Mouse (Mus musculus) thymus, postnatal 0 days (tissue): ENCODE data around the gene Galntl6. TPM values are rescaled to one million over a fixed set of nuclear protein-coding genes. Genes with fewer than 3 reads are reported as not detected.

ENCODE experiments used
- DNase-seq: peaks from one replicate; pipeline ENCODE4 v3.0.0-alpha.2; 2015; ENCODE audit warnings: low spot score
- polyA plus RNA-seq: library from polyadenylated mRNA; unstranded; fragments of >200 nt; fragmentation: Nextera tagmentation; extraction: Ambion mirVana; gene quantifications from 2 replicates; pipeline ENCODE4 v1.2.1, GENCODE M21; 2015

Gene Galntl6
- polyA plus RNA-seq, 1 experiment from 2014 or later: not detected

DNA sequence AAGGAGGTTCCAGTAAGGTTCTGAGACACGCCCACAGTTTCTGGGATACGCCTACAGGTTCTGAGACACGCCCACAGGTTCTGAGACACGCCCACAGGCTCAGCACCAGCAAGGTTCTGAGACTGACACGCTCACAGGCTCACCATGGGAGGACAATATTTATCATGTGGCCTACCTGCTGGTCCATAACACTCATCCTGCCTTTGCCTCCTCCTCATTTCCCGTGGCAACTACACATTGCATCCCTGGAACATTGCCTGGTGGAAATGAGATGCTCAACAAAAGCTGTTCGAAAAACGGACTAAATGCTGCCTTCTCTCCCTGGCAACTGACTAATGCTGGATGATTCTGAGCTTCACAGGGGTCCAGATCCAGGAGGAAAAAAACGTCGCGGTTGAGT is 1033.0 kb downstream of the Galntl6 start:
- no peak for DNase-seq

- no peak for DNase-seq
Observed at GRCm38 (mm10) chr8:57849074-57849473, 1063.4 kb downstream of the Galntl6 start.

DNA sequence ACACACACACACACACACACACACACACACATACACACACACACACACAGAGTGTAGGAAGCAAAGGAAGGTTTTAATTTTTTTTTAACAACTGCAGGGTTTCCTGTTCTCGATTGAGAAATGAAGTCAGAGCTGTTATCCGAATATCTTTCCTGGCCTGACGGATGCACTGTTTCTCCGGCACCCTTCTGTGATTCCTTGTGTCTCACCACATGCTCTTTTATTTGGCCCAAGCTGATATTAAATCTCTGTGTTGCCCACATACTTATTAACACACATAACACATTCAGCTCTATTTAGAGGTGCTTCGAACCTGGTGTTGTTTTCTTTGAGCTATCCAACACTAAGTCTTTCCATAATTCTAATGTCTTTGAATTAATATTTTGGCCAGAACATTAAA is 1069.0 kb downstream of the Galntl6 start:
- DNase-seq: no peak

DNA sequence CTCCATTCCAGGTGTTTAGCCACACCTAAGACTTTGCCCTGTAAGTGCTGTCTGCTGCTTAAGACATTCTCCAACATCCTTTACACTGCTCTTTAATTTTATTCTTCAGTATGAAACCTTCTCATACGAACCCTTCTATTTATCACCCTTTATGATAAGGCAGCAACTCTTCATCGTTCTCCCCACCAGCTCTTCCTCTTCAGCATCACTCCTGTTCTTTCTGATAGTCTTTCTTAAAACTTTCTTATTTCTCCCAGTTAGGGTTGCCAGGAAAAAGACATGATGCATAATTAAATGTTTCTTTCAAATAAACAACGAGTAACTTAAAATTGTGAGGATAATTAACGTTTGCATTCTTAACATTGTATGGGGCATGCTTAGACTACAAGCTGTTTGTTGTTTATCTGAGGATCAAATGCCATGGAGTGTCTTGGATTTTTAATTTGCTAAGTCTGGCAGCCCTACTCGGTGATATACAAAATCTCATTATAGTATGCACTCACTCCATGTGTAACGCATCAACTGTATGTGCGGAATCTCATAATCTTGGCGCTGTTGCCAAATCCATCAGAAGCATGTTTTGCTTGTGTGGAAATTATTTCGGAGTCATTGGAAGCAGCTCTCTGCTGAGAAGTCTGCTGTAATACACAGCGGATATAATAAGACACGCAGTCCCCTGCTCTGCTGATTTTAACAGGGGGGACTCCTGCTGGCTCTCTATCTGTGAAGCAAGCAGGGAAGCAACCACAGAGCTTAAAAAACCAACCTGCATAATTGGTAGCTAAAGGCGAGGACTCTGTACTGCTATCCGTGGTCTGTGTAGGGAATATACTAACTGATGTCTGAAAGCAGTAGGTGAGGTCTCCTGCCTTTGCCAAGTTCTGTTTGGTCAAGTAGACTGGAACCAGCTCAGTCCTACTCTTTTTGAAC is 1069.7 kb downstream of the Galntl6 start:
- DNase-seq: no peak

- no peak for DNase-seq
Observed at GRCm38 (mm10) chr8:57841446-57841845, 1071.0 kb downstream of the Galntl6 start.

GRCm38 (mm10) chr8:57837384-57837783 is 1075.1 kb downstream of the Galntl6 start:
- DNase-seq: no peak

DNA sequence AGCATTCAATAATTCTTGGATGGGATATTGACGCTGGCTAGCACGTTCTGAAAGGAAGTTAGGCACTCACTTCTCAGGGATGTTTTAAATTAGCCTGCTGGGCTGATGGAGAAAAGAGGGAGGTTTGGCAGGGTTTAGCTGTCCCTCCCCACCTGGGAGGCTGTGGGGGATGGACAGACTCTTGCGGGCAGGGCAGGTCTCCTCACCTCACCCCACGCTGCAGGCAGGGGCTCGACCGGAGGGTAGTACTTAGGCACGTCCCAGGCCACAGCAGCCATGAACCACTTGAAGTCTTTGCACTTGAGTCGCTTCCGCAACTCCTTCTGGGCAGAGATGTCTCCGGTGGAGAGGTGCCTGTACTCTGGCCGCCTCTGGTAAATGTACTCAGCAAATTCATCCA is 1075.5 kb downstream of the Galntl6 start:
- no peak for DNase-seq

- DNase-seq: no peak
Observed at GRCm38 (mm10) chr8:57836201-57836883, 1076.1 kb downstream of the Galntl6 start.

DNA sequence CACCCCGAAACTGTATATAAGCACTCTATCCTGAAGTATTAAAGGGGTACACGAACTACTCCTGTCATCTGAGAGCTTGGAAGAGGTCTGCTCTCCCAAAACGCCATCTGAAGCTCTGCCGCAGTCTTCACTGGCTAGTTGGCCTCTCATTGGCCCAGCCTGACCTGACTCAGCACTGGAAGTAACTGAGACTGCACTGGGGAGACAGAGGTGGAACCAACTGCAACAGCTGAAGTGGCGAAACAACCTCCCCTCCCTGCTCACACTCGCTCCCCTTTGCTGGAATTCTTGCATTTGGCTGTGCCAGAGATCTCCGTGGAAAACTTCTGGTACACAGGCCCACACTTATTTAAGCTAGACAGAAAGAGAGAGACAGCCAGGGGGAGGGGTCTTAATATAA is 1089.3 kb downstream of the Galntl6 start:
- no peak for DNase-seq

DNA sequence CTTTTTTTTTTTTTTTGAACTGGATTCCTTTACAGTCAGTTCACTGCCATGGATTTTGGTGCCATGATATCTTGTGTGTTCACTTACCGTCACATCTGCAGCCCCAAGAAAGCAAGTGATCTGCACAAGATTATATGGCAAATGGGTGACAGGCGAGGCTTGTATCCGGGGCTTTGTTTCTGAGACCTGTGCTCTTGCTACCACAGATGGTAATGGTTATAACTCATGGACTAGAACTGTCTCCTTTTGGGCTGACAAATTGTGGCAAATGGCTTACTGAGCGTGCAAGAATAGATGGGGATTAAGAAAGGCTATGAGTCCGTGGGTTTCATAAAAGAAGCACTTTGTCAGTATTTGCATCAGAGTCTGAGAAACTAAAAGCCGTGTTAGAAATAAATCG is 1096.4 kb downstream of the Galntl6 start:
- DNase-seq: no peak

GRCm38 (mm10) chr8:57807060-57807459 is 1105.4 kb downstream of the Galntl6 start:
- DNase-seq: no peak

- no peak for DNase-seq
Observed at GRCm38 (mm10) chr8:57805094-57805493, 1107.3 kb downstream of the Galntl6 start.

DNA sequence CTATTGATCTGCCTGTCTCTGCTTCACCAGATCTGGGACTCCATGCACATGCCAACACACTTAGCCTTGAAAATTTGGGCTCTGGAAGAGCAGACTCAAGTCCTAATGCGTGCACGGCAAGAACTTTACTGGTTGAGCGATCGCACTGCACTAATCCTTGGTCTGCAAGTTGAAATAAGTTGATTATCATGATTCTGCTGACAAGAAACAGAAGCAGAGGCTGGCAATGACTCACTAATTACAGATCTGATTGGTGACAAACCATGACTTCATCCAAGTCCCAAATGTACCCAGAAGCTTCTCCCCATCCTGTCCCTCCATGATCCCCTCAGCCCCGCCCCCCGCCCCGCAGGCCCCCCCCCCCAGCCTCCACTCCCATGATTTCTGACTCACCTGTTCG is 1108.6 kb downstream of the Galntl6 start:
- no peak for DNase-seq

GRCm38 (mm10) chr8:57801197-57801596 is 1111.2 kb downstream of the Galntl6 start:
- DNase-seq: peak; percentile 22

GRCm38 (mm10) chr8:57800327-57800726 is 1112.1 kb downstream of the Galntl6 start:
- peak; percentile 89 for DNase-seq

DNA sequence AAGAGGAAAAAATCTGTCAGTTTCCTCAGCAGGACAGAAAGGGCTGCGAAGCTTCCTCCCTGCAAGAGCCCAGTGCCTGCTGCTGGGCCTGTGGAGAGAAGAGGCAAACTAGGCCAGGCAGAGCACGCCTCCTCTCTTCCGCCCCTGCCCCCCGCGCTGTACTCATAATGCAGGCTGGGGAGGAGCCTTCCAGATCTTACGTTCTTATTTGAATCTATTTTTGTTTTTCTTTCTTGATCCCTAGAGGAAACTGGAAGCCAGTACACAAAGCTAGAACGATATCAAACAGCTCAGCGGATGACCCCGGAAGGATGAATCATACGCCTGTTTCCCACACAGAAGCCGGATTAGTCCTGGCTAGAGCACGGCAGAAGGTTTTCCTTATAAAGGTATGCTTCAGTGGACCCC is 1112.6 kb downstream of the Galntl6 start:
- DNase-seq: peak; percentile 81

DNA sequence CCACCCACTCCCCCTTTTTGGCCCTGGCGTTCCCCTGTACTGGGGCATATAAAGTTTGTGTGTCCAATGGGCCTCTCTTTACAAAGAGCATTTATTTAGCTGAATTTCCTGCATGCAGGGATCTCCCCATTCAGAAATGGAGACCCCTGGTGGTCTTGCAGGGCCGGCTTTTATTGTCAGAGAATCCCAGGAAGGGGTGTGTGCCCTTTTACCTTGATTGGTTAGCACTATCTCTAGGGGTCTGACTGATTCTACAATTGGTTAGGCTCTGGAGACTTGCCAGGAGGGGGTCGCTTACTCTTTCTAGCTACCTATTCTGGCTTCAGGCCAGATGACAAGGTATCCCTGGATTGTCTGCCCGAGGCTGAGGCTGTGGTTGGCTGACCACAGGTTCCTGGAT is 1119.0 kb downstream of the Galntl6 start:
- peak; percentile 31 for DNase-seq

DNA sequence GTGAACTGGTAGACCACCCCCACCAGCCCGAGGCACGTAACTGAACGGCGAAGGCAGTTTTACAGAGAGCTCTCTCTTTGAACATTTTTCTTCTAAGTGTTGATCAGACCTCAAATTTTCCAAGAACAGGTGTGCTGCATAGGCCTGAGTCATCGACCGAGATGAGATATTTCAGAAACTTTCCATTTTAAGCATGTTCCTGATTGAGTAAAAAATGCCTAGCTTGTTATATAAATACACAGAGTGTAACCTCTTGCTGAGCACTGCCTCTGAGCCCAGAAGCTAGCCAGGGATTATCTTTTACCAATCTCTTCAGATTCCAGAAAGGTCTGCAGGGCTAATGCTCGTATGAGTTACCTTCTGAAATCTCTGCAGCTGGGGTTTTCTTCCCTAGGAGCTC is 1120.2 kb downstream of the Galntl6 start:
- peak; percentile 4 for DNase-seq

- peak; percentile 57 for DNase-seq
Observed at GRCm38 (mm10) chr8:57791309-57791721, 1121.1 kb downstream of the Galntl6 start.

- no peak for DNase-seq
Observed at GRCm38 (mm10) chr8:57779551-57779950, 1132.9 kb downstream of the Galntl6 start.

GRCm38 (mm10) chr8:57777988-57778721 is 1134.3 kb downstream of the Galntl6 start:
- no peak for DNase-seq

- no peak for DNase-seq
Observed at GRCm38 (mm10) chr8:57776723-57777122, 1135.7 kb downstream of the Galntl6 start.
